Mouse (Mus musculus): ENCODE measurements around the gene Tfip11.

The Tfip11 gene

DNA sequence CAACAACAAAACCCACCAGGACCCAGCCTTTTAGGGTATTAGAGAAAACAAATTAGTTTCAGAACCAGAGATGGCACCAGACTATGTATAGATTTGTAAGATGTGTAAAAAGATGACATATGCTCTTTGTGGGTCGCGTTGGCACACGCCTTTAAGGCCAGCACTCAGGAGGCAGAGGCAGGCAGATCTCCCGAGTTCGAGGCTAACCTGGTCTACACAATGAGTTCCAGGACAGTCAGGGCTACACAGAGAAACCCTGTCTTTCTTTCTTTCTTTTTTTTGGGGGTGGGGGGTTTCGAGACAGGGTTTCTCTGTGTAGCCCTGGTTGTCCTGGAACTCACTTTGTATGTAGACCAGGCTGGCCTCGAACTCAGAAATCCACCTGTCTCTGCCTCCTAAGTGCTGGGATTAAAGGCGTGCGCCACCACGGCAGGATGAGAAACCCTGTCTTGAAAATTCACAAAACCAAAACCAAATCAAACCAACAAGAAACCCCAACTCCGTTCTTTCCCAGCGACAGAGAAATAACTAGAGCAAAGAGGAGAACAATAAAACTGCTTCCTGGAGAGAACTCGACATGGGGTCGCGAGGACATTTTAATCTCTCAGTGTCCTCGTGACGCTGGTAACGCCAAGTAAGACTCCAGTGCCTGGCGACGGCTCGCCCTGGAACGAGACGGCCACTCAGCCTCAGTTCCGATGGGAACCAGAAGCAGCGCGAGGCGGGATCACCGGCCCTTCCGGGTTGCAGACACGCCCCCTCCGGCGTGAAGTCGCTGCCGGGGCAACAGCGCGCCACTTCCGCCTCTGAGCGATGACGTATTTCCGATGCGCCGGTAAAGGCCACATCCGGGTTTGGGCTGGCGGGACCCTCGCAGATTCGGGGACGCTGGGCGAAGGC is at the start of gene Tfip11:
Gene Tfip11 (plus strand): TSS at position 813 of the 900 bp plus-strand sequence.
- DNase-seq (ENCODE audit: low read depth), result peak; percentile 96

DNA sequence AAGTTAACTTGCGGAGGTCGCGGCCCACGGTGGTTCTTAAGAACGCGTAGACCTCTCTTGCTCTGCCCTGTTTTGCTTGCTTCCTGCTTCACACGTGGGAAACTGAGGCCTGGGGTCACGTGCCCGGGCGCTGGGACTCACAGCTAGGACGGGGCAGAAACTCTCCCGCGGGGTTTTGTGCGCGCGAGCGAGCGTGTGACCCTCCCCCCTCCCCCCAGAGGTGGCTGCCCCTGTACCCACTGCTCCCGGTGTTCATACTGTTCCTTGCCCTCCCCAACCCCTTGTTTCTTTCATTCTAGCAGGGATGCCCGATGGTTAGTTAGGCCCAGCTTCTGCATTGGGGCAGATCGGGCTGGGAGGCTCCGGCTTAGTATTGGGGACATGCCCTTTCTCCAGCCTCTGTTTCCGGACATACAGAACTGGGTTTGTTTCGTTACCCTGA is 49.2 kb upstream of the Tfip11 start:
- DNase-seq (ENCODE audit: low read depth), result peak; percentile 76

GRCm38 (mm10) chr5:112277906-112278470 is 48.2 kb upstream of the Tfip11 start:
- DNase-seq (ENCODE audit: low read depth), result no peak

- DNase-seq (ENCODE audit: low read depth), result peak; percentile 50
Measured at GRCm38 (mm10) chr5:112279181-112280021, 46.8 kb upstream of the Tfip11 start.

GRCm38 (mm10) chr5:112280151-112280550 is 46.0 kb upstream of the Tfip11 start:
- DNase-seq (ENCODE audit: low read depth), result peak; percentile 98

- no peak for DNase-seq (ENCODE audit: low read depth)
Measured at GRCm38 (mm10) chr5:112280863-112281660, 45.1 kb upstream of the Tfip11 start.

GRCm38 (mm10) chr5:112281676-112282075 is 44.5 kb upstream of the Tfip11 start:
- DNase-seq (ENCODE audit: low read depth), result peak; percentile 80

- DNase-seq (ENCODE audit: low read depth), result no peak
Measured at GRCm38 (mm10) chr5:112282123-112282779, 43.9 kb upstream of the Tfip11 start.

DNA sequence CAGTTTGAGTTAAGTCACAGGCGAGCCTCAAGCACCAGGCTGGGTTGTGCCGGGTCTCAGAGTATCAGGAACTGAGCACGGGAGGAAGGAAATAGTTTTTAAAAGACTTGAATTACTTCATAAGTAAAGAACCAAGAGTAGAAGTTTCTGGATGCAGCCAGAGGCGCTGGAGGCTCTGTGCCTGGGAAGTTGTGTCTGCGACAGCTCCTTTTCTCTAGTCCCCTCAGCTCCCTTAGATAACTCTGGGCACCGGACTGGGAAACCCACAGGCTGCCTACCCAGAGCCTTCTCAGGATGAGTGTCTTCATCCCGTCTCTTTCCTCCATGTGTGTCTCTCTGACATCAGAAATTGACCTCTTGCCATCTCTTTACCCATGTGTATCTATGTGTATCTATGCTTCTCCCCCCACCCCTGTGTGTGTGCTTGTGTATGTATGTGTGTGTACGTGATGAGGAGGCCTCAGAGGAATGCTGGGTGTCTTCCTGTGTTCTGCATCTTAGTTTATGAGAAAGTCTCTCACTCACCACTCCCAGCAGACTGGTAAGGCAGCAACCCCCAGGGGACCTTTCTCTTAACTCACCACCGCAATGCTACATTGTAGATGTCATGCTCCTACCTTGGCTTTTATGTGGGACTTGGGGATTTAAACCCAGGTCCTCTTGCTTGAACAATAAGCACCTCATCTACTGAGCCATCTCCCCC is 43.2 kb upstream of the Tfip11 start:
- DNase-seq (ENCODE audit: low read depth), result peak; percentile 50

GRCm38 (mm10) chr5:112283543-112284202 is 42.5 kb upstream of the Tfip11 start:
- DNase-seq (ENCODE audit: low read depth), result peak; percentile 91

- DNase-seq (ENCODE audit: low read depth), result peak; percentile 63
Measured at GRCm38 (mm10) chr5:112284203-112284582, 42.0 kb upstream of the Tfip11 start.

- no peak for DNase-seq (ENCODE audit: low read depth)
Measured at GRCm38 (mm10) chr5:112285548-112286085, 40.5 kb upstream of the Tfip11 start.

DNA sequence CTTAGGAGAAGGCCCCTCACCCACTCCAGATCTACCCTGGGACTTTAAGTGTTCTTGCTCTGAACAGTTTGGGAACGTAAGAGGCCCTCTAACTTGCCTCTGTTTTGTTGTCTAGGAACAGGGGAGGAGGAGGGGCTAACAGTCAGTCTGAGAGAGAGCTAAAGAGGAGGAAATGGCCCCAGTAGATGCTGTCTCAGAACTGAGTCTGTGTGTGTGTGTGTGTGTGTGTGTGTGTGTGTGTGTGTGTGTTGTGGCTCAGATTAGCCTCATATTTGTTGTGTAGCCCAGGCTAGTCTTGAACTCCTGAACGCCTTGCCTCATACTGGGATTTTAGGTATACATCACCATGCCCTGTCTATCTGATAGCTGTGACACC is 39.6 kb upstream of the Tfip11 start:
- peak; percentile 75 for DNase-seq (ENCODE audit: low read depth)

- DNase-seq (ENCODE audit: low read depth), result peak; percentile 82
Measured at GRCm38 (mm10) chr5:112286984-112287641, 39.0 kb upstream of the Tfip11 start.

DNA sequence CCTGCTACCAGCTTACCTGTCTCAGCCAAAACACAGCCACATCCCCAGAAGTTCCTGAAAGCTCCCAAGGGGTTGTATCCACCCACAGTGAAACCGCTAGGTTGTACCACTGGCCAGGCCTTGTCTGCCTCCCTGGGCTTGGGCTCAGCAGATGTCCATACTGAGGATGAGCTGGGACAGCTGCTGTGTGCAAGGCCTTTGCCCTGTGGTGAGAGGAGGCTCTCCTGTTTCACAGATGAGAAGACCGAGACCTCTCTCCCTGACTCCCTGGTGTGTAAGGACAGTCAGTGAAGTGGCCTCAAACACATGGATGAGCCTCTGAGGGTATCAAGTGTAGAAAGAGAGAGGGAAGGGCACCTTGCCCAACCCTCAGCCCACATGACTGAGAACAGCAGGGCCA is 38.5 kb upstream of the Tfip11 start:
- DNase-seq (ENCODE audit: low read depth), result no peak

DNA sequence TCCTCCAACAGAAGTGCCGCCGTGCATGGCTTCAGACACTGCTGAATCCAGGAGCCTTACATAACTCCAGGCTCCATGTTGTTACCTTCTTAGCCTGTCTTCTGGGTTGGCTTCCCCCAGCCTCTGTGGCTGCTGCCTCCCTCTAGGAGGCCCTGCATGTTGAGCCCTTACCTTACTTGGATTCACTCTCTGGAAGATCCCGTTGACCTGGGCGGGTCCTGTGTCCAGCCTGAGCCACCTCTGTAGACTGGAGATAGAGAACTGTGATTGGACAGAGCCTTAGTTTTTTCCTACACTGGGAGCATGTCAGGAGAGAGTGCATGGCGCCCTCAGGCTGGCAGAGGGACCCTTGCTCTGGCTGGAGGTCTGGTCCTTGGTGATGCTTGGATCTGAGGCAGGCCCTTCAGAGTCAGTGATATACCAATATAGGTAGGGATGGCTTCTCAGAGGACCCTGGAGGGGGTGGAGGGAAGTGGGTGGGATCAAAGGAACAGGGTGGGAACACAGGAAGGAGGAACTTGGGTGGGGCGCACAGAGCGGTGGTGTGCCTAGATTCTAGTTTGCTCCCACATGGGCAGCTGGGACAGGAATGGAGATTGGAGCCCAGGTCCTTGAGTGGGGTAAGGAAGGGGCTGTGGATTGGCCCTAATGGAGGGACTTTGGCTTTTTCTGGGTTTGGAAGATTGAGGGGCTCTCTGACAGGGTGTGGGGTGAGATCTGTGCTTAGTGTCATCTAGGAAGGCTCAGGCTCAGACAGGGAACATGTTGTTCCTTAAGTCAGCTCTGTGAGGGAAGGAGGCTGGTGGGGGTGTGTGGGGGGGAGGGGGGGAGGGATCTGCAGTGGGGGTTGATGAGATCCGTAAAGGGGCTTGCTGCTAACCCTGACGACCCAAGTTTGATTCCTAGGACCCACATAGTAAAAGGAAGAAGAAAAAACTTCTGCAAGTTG is 37.7 kb upstream of the Tfip11 start:
- no peak for DNase-seq (ENCODE audit: low read depth)

DNA sequence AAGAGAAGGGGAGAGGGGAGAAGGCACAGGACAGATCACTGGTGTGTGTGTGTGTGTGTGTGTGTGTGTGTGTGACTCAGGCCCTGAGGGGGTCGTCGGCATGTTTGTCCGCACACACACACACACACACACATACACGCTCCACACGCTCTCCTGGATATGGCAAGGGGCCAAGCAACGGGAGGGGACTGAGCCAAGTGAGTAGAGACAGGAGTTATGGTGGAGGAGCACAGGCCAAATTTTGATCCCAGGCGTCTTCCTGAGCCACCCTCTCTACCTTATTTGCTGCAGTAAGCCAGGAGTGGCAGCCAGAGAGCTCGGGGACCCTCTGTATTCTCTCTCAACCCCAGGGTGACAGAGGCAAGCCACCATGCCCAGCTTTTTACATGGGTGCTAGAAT is 36.9 kb upstream of the Tfip11 start:
- DNase-seq (ENCODE audit: low read depth), result no peak

All from 416B (cell line).